Mouse (Mus musculus): Measurements from ENCODE around the gene Ufd1. TPM values are rescaled to one million over a fixed set of nuclear protein-coding genes. Genes with fewer than 3 reads are reported as not detected.
"Not testable (repeated sequence)": the region's sequence is repeated elsewhere in the genome, so short reads cannot be mapped to it uniquely, and the experiment has no call there.

Ufd1 gene
- polyA plus RNA-seq, 1 experiment from 2014 or later: 94.5 TPM

GRCm38 (mm10) chr16:18828630-18829029 lies 17.1 kb downstream of the Ufd1 start:
- Histone ChIP-seq H3K4me3 (no peak overlapping the region), H3K4me1 (no peaks in the 10 kb centered on the region), H3K27ac (no peak overlapping the region), H3K36me3 (replicated peaks) (peaks cover 100% of the 10 kb centered on the region), H3K27me3 (ENCODE audit: poor library complexity, severe bottlenecking) (no peaks in the 10 kb centered on the region), H3K9me3 (no peaks in the 10 kb centered on the region)
- DNase-seq (ENCODE audit: extremely low spot score, low spot score): no peak
- 95% methylated on average over 3 of the region's 3 CpGs for whole genome bisulfite sequencing

- no peak for DNase-seq (ENCODE audit: extremely low spot score, low spot score)
- Histone ChIP-seq H3K9me3 (no peaks in the 10 kb centered on the region), H3K4me3 (no peak overlapping the region), H3K27me3 (ENCODE audit: poor library complexity, severe bottlenecking) (no peaks in the 10 kb centered on the region), H3K27ac (no peak overlapping the region), H3K4me1 (no peaks in the 10 kb centered on the region), H3K36me3 (replicated peaks) (peaks cover 100% of the 10 kb centered on the region)
- WGBS: 96% methylated on average over 6 of the region's 6 CpGs
Observed at GRCm38 (mm10) chr16:18829102-18829501, 17.5 kb downstream of the Ufd1 start.

- Histone ChIP-seq H3K27me3 (ENCODE audit: poor library complexity, severe bottlenecking) (no peaks in the 10 kb centered on the region), H3K9me3 (no peaks in the 10 kb centered on the region), H3K4me1 (peaks cover 12% of the 10 kb centered on the region), H3K27ac (no peak overlapping the region), H3K36me3 (replicated peaks) (peaks cover 78% of the 10 kb centered on the region), H3K4me3 (no peak overlapping the region)
- WGBS: 79% methylated on average over 2 of the region's 2 CpGs
- no peak for DNase-seq (ENCODE audit: extremely low spot score, low spot score)
Observed at GRCm38 (mm10) chr16:18833486-18833885, 21.9 kb downstream of the Ufd1 start.

- DNase-seq (ENCODE audit: extremely low spot score, low spot score): no peak
- H3K36me3 ChIP-seq (replicated peaks): peaks cover 63% of the 10 kb centered on the region
Observed at GRCm38 (mm10) chr16:18836073-18836467, 24.5 kb downstream of the Ufd1 start.

GRCm38 (mm10) chr16:18836468-18837208 lies 25.1 kb downstream of the Ufd1 start, which contains the start of the genes 2510002D24Rik and Gm28539:
Gene 2510002D24Rik, plus strand, starts transcription at chr16:18836578.
Gene Gm28539, plus strand, starts transcription at chr16:18836584.
- peak within 1 kb of the TSS; percentile 89 for H3K27ac ChIP-seq
- WGBS: 1% methylated on average over 46 of the region's 46 CpGs
- peak within 1 kb of the TSS; percentile 88 for H3K4me3 ChIP-seq
- H3K4me1 ChIP-seq: peaks cover 12% of the 10 kb centered on the region
- no peaks in the 10 kb centered on the region for H3K27me3 ChIP-seq (ENCODE audit: poor library complexity, severe bottlenecking)
- no peaks in the 10 kb centered on the region for H3K9me3 ChIP-seq
- H3K36me3 ChIP-seq (replicated peaks): peaks cover 58% of the 10 kb centered on the region
- DNase-seq (ENCODE audit: extremely low spot score, low spot score): peak; percentile 84

More at GRCm38 (mm10) chr16:18836073-18836467, 24.5 kb downstream of the Ufd1 start:
- 25% methylated on average over 3 of the region's 3 CpGs for WGBS
- no peaks in the 10 kb centered on the region for H3K9me3 ChIP-seq
- H3K4me1 ChIP-seq: peaks cover 12% of the 10 kb centered on the region
- peak overlapping the region; percentile 88 for H3K4me3 ChIP-seq
- H3K27ac ChIP-seq: no peak overlapping the region
- no peaks in the 10 kb centered on the region for H3K27me3 ChIP-seq (ENCODE audit: poor library complexity, severe bottlenecking)

GRCm38 (mm10) chr16:18838346-18838745 lies 26.8 kb downstream of the Ufd1 start:
- H3K9me3 ChIP-seq: no peaks in the 10 kb centered on the region
- 96% methylated on average over 4 of the region's 4 CpGs for WGBS
- H3K27me3 ChIP-seq (ENCODE audit: poor library complexity, severe bottlenecking): no peaks in the 10 kb centered on the region
- DNase-seq (ENCODE audit: extremely low spot score, low spot score): no peak
- peaks cover 41% of the 10 kb centered on the region for H3K36me3 ChIP-seq (replicated peaks)
- no peak overlapping the region for H3K27ac ChIP-seq
- H3K4me1 ChIP-seq: peaks cover 12% of the 10 kb centered on the region
- H3K4me3 ChIP-seq: no peak overlapping the region

- H3K27ac ChIP-seq: no peak overlapping the region
- H3K4me1 ChIP-seq: no peaks in the 10 kb centered on the region
- peaks cover 8% of the 10 kb centered on the region; the same call in 1 of the 2 replicates for H3K9me3 ChIP-seq
- no peaks in the 10 kb centered on the region for H3K27me3 ChIP-seq (ENCODE audit: poor library complexity, severe bottlenecking)
- H3K36me3 ChIP-seq (replicated peaks): no peaks in the 10 kb centered on the region
- 90% methylated on average over 15 of the region's 15 CpGs for WGBS
- H3K4me3 ChIP-seq: no peak overlapping the region
- no peak for DNase-seq (ENCODE audit: extremely low spot score, low spot score)
Observed at GRCm38 (mm10) chr16:18846301-18846820, 34.8 kb downstream of the Ufd1 start.

GRCm38 (mm10) chr16:18849521-18850190 lies 38.1 kb downstream of the Ufd1 start:
- not testable (repeated sequence) for H3K27me3 ChIP-seq (ENCODE audit: poor library complexity, severe bottlenecking); DNase-seq (ENCODE audit: extremely low spot score, low spot score); H3K36me3 ChIP-seq (replicated peaks); H3K4me3 ChIP-seq; H3K4me1 ChIP-seq; H3K9me3 ChIP-seq; H3K27ac ChIP-seq
- 90% methylated on average over 17 of the region's 17 CpGs for WGBS

GRCm38 (mm10) chr16:18858551-18858950 lies 47.0 kb downstream of the Ufd1 start:
- Histone ChIP-seq H3K9me3 (peaks cover 10% of the 10 kb centered on the region), H3K27ac (no peak overlapping the region), H3K4me1 (no peaks in the 10 kb centered on the region), H3K27me3 (ENCODE audit: poor library complexity, severe bottlenecking) (no peaks in the 10 kb centered on the region), H3K4me3 (no peak overlapping the region), H3K36me3 (replicated peaks) (no peaks in the 10 kb centered on the region)
- DNase-seq (ENCODE audit: extremely low spot score, low spot score): no peak

- Histone ChIP-seq H3K27me3 (ENCODE audit: poor library complexity, severe bottlenecking) (no peaks in the 10 kb centered on the region), H3K27ac (no peak overlapping the region), H3K4me1 (no peaks in the 10 kb centered on the region), H3K4me3 (no peak overlapping the region), H3K9me3 (peaks cover 10% of the 10 kb centered on the region), H3K36me3 (replicated peaks) (no peaks in the 10 kb centered on the region)
- 76% methylated on average over 1 of the region's 1 CpGs for WGBS
- DNase-seq (ENCODE audit: extremely low spot score, low spot score): no peak
Observed at GRCm38 (mm10) chr16:18860186-18860585, 48.6 kb downstream of the Ufd1 start.

- Histone ChIP-seq H3K36me3 (replicated peaks) (peaks cover 53% of the 10 kb centered on the region), H3K9me3 (peaks cover 12% of the 10 kb centered on the region; the same call in 1 of the 2 replicates)
- H3K4me1 ChIP-seq; H3K27ac ChIP-seq; H3K27me3 ChIP-seq (ENCODE audit: poor library complexity, severe bottlenecking); DNase-seq (ENCODE audit: extremely low spot score, low spot score); H3K4me3 ChIP-seq: not testable (repeated sequence)
- WGBS: 91% methylated on average over 1 of the region's 1 CpGs
Observed at GRCm38 (mm10) chr16:18870495-18870894, 58.9 kb downstream of the Ufd1 start.

- Histone ChIP-seq H3K4me3 (peak overlapping the region; percentile 85), H3K27ac (peak overlapping the region; percentile 92), H3K9me3 (no peaks in the 10 kb centered on the region), H3K36me3 (replicated peaks) (peaks cover 64% of the 10 kb centered on the region), H3K27me3 (ENCODE audit: poor library complexity, severe bottlenecking) (no peaks in the 10 kb centered on the region), H3K4me1 (peaks cover 18% of the 10 kb centered on the region)
- 1% methylated on average over 17 of the region's 17 CpGs for WGBS
- no peak for DNase-seq (ENCODE audit: extremely low spot score, low spot score)
Observed at GRCm38 (mm10) chr16:18876091-18876441, 64.5 kb downstream of the Ufd1 start.
